Mouse (Mus musculus) intestine, postnatal 0 days (tissue): ENCODE measurements around the gene Bdp1. TPM values are rescaled to one million over a fixed set of nuclear protein-coding genes. Genes with fewer than 3 reads are reported as not detected.
A peak's percentile ranks its signal among the peaks of the same experiment; 100 is the strongest.

ENCODE experiments used
- ATAC-seq: fragments of 200-750 bp; cut with Nextera tagmentation; 2 replicates; pipeline ENCODE4 v1.8.0; 2017; ENCODE audit warnings: mild to moderate bottlenecking, moderate TSS enrichment, moderate library complexity
- H3K27ac ChIP-seq: fragments of 300-500 bp; sonication (generic); 2 replicates; pipeline ENCODE4 v1.5.1; 2014; ENCODE audit warnings: mild to moderate bottlenecking, low read depth, low read length, moderate library complexity
- H3K27me3 ChIP-seq: fragments of 300-500 bp; sonication (generic); replicated peaks from 2 replicates; pipeline ENCODE4 v1.6.1; 2014; ENCODE audit warnings: low read length, mixed read lengths; ENCODE audit not compliant: control insufficient read depth, insufficient read depth
- H3K36me3 ChIP-seq: fragments of 300-500 bp; sonication (generic); 2 replicates; pipeline ENCODE4 v1.6.1; 2014; ENCODE audit warnings: mild to moderate bottlenecking, moderate library complexity; ENCODE audit not compliant: control insufficient read depth, insufficient read depth
- H3K4me1 ChIP-seq: fragments of 300-500 bp; sonication (generic); replicated peaks from 2 replicates; pipeline ENCODE4 v1.6.1; 2014; ENCODE audit warnings: antibody characterized with exemption, low read length, mixed read lengths; ENCODE audit not compliant: control insufficient read depth, insufficient read depth
- H3K4me2 ChIP-seq: fragments of 300-500 bp; sonication (generic); replicated peaks from 2 replicates; pipeline ENCODE4 v1.6.1; 2014; ENCODE audit warnings: low read depth, mild to moderate bottlenecking, moderate library complexity
- H3K4me3 ChIP-seq: fragments of 300-500 bp; sonication (generic); 2 replicates; pipeline ENCODE4 v1.5.1; 2014; ENCODE audit warnings: low read depth, low read length
- H3K9ac ChIP-seq: fragments of 300-500 bp; sonication (generic); 2 replicates; pipeline ENCODE4 v1.6.1; 2014; ENCODE audit warnings: mild to moderate bottlenecking, low read depth, low read length
- H3K9me3 ChIP-seq: fragments of 300-500 bp; sonication (generic); 2 replicates; pipeline ENCODE4 v1.6.1; 2016; ENCODE audit warnings: mixed run types; ENCODE audit not compliant: control insufficient read depth
- CTCF ChIP-seq: sonication (generic); IDR thresholded peaks from 2 replicates; pipeline ENCODE4 v1.5.1; 2016; ENCODE audit warnings: low read depth, mild to moderate bottlenecking, control low read depth, antibody characterized with exemption, moderate library complexity
- WGBS: fragments of 180-500 bp; shearing (Covaris S2); extraction: QIAGEN DNeasy Blood & Tissue Kit; methylation state at CpG from one replicate; pipeline ENCODE4 v1.1.7; 2014; 5-methylcytosine and 5-hydroxymethylcytosine counted together
- polyA plus RNA-seq: library from polyadenylated mRNA; unstranded; fragments of >200 nt; fragmentation: Nextera tagmentation; extraction: Ambion mirVana; gene quantifications from 2 replicates; pipeline ENCODE4 v1.2.1, GENCODE M21; 2015

Bdp1 gene
- polyA plus RNA-seq = 13.1 and 16.1 TPM in 2 replicates

DNA sequence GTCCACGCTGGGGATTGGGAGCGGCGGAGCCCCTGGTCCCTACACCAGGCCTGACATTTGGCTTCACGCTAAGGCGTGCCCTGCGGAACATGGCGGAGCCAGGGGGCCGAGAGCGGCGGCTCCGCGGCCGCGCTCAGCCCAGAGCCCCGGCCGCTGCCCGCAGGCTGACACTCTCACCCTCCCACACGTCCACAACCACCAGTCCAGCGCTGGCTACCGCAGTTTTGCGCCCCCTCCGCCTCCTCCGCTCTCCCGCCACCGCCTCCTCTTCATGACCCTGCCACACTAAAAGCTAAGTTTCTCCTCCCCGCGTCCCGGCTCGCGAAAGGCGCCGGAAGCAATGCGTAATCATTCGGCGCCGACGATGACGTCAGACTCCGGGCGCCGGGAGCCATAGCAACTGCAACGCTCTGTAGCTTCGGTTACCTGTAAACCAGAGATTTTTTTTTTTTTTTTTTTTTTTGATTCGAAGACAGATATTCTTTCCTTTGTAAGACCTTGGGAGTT is at the start of gene Bdp1:
Gene Bdp1, minus strand, starts transcription at position 323 of the 507 bp plus-strand sequence.
- Histone ChIP-seq H3K27me3 (no peaks in the 10 kb centered on the region), H3K36me3 (no peaks in the 10 kb centered on the region), H3K9ac (peak within 1 kb of the TSS; percentile 89), H3K4me1 (peaks cover 6% of the 10 kb centered on the region; the same call in 1 of the 2 replicates), H3K27ac (peak within 1 kb of the TSS; percentile 90), H3K4me2 (peak within 1 kb of the TSS; percentile 84), H3K4me3 (peak within 1 kb of the TSS; percentile 99), H3K9me3 (no peaks in the 10 kb centered on the region)
- TF ChIP-seq CTCF = no peak
- ATAC-seq = peak; percentile 81
- WGBS = under 1% methylated on average over 44 of the region's 44 CpGs

DNA sequence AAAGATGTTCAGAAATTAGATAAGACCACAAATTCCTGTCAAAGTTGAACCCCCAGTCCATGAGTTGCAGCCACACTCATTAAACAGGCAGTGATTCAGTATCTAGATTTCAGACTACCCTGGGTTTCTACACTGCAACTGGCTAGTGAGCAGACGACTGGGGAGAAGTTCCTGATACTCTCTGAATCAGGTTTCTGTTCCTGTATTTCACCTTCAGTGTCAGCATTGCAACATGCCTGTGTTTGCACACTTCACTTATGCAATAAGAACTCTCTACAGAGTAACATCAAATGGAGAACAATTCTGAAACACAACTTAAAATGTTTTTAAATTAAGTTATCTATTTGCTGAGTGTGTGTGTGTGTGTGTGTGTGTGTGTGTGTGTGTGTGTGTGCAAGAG is 48.8 kb upstream of the Bdp1 start:
- Histone ChIP-seq H3K4me3 (no peak overlapping the region), H3K27me3 (no peaks in the 10 kb centered on the region), H3K4me2 (no peak overlapping the region), H3K9me3 (no peaks in the 10 kb centered on the region), H3K36me3 (peaks cover 25% of the 10 kb centered on the region), H3K27ac (no peak overlapping the region), H3K4me1 (no peaks in the 10 kb centered on the region), H3K9ac (no peak overlapping the region)
- ATAC-seq = no peak
- WGBS = 49% methylated on average over 1 of the region's 1 CpGs
- no peak for TF ChIP-seq CTCF

DNA sequence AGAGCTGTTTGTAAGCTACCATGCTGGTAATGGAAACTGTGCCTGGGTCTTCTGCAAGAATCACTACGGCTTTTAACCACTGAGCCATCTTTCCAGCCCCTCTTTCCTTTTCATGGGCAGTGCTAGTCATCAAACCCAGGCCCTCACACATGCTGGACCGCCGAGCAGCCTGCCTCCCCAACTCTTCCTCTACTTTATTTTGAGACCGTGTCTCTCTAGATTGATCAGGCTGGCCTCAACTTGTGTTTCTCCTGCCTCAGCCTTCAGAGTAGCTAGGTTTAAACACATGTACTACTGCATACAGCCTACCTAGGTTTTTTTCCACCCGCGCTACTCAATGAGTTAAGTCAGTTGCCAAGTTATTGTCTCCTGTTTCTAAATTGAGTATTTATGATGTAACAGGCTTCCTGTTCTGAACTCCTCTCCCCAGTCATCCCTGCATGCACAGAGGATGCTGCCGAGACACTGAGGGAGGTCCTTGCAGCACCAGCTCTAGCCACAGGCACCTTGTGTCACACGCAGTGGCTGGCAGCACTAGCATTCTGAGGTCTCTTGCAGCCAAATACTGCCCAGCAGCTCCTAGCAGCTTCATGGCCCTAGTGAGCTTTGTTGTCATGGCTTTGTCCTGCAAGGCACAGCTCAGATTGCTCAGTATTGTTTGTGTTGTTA is 37.9 kb upstream of the Bdp1 start:
- Histone ChIP-seq H3K36me3 (peaks cover 33% of the 10 kb centered on the region; the same call in 1 of the 2 replicates), H3K9me3 (no peaks in the 10 kb centered on the region), H3K9ac (no peak overlapping the region), H3K4me3 (no peak overlapping the region), H3K4me2 (no peak overlapping the region), H3K27me3 (no peaks in the 10 kb centered on the region), H3K4me1 (no peaks in the 10 kb centered on the region), H3K27ac (no peak overlapping the region)
- TF ChIP-seq CTCF = no peak
- 78% methylated on average over 8 of the region's 8 CpGs for WGBS
- no peak for ATAC-seq

- no peak for ATAC-seq
- no peaks in the 10 kb centered on the region for H3K27me3 ChIP-seq
- H3K4me3 ChIP-seq = peak overlapping the region; percentile 97
- H3K27ac ChIP-seq = peak overlapping the region; percentile 30; the same call in 1 of the 2 replicates
- H3K9ac ChIP-seq = peak overlapping the region; percentile 83
- peak overlapping the region; percentile 71 for H3K4me2 ChIP-seq
- no peaks in the 10 kb centered on the region for H3K9me3 ChIP-seq
- H3K36me3 ChIP-seq = peaks cover 26% of the 10 kb centered on the region
- 1% methylated on average over 10 of the region's 10 CpGs for WGBS
- H3K4me1 ChIP-seq = 0 out of 2 replicates have a peak, but pooled peaks cover 4% of the 10 kb centered on the region
- no peak for TF ChIP-seq CTCF
Measured at GRCm38 (mm10) chr13:100125258-100125643, 21.4 kb upstream of the Bdp1 start.

DNA sequence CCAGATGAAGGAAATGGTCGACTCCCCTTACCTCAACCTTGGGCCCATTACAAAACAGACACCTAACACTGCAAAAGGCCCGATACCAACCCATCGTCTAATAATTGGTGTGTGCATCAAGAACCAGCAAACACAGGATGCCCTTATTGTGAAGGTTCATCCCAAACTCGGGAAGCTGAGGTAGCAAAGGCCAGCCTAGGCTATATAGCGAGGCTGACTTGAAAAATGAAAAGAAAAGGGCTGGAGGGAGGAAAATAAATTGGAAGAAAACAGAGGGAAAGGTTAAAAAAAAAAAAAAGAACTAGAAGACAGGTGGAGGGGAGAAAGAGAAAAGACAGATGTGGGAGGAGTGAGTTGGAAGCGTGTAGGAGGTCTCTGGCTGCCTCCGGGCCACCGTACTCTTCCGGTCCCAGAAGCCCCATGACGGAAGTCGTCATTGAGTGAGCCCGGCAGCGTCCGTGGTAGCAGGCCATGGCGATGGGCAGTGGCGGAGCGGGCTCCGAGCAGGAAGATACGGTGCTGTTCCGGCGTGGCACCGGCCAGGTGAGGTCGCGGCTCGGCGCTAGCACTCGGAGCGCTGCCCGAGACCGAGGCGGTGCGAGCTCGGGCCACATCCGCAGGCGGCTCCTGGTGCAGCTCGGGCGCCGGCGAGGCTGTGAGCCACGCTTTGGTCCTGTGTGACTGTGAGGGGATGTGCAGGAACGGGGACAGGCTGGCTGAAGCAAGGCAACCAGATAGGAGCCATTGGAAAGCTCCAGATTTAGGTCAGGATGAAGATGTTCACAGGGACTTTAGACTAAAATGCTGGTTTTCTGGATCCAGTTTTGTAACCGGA is 20.8 kb upstream of the Bdp1 start, which contains the start of gene Smn1:
Gene Smn1, plus strand, starts transcription at position 430 of the 835 bp plus-strand sequence.
- H3K9me3 ChIP-seq = no peaks in the 10 kb centered on the region
- 0 out of 2 replicates have a peak, but pooled peaks cover 4% of the 10 kb centered on the region for H3K4me1 ChIP-seq
- ATAC-seq = peak; percentile 96
- 3% methylated on average over 42 of the region's 42 CpGs for WGBS
- H3K27me3 ChIP-seq = no peaks in the 10 kb centered on the region
- peak within 1 kb of the TSS; percentile 97 for H3K4me3 ChIP-seq
- peak within 1 kb of the TSS; percentile 83 for H3K9ac ChIP-seq
- TF ChIP-seq CTCF = no peak
- peak within 1 kb of the TSS; percentile 71 for H3K4me2 ChIP-seq
- peaks cover 26% of the 10 kb centered on the region for H3K36me3 ChIP-seq
- H3K27ac ChIP-seq = peak within 1 kb of the TSS; percentile 30; the same call in 1 of the 2 replicates

GRCm38 (mm10) chr13:100123970-100124369 is 20.1 kb upstream of the Bdp1 start:
- 0 out of 2 replicates have a peak overlapping the region, but pooled peaks have one; percentile 83 for H3K9ac ChIP-seq
- 0 out of 2 replicates have a peak, but pooled peaks cover 4% of the 10 kb centered on the region for H3K4me1 ChIP-seq
- peak overlapping the region; percentile 97 for H3K4me3 ChIP-seq
- ATAC-seq = no peak; the same call in 1 of the 2 replicates
- TF ChIP-seq CTCF = no peak
- WGBS = 89% methylated on average over 3 of the region's 3 CpGs
- H3K9me3 ChIP-seq = no peaks in the 10 kb centered on the region
- H3K36me3 ChIP-seq = peaks cover 20% of the 10 kb centered on the region
- H3K27ac ChIP-seq = no peak overlapping the region
- peak overlapping the region; percentile 71 for H3K4me2 ChIP-seq
- H3K27me3 ChIP-seq = no peaks in the 10 kb centered on the region
